Mouse (Mus musculus): ENCODE results near the gene Pcgf2.
"Not testable (repeated sequence)": the region's sequence is repeated elsewhere in the genome, so short reads cannot be mapped to it uniquely, and the experiment has no call there.

Pcgf2 gene

DNA sequence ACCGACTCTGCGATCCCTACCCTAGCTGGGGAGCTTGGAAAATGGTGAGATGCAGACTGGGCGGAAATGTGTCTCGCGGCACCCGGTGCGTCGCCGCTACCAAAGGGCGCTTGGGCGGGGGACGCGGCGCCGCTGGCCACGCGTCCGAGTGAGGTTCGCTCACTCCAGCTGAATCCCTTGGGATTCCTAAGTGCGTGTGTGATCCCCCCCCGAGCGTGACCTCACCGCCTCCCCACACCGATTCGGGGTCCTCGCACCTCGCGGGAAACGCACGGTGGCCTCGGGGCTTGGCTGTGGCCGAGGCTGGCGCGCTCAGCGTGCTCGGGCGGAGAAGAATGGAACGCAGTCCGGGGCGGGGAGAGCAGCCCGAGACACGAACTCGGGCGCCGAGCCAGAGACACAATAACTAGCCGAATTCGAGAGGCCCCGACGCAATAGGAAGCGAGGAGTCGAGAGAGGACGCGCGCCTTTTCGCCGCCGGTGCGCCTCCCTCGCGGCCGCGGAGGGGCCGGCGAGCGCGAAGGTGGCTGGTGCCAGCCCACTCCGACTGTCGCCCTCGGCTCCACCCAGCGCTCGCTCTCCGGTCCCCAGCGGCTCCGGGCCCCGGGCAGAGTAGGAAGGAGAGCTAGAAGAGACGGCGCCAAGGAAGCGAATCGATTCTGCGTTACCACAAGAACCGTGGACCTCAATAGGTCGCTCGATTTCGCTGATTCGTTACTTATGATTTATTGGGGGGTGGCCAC, at the start of gene Pcgf2:
TSS of gene Pcgf2 (minus strand) at position 495 of the 743 bp plus-strand sequence.
- DNase-seq (ENCODE audit: extremely low read depth, low read depth, low spot score): no peak

DNA sequence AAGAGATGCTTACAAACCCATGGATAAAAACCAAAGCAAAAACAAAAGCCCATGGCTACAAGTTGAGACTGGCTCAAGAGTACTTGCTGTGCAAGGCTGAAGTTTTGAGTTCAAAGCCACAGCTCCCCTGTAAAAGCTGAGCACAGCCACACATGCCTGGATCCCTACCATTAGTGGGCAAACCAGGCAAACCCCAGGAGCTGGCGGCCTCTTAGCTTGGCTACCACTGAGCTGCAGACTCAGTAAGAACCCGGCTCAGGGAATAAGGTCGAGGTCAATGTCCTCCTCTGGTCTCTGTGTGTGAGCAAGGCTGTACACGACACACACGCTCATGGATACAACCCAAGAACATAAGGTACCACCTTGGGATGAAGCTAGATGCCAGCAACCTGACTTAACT, 48.2 kb upstream of the Pcgf2 start:
- DNase-seq (ENCODE audit: extremely low read depth, low read depth, low spot score): no peak

DNA sequence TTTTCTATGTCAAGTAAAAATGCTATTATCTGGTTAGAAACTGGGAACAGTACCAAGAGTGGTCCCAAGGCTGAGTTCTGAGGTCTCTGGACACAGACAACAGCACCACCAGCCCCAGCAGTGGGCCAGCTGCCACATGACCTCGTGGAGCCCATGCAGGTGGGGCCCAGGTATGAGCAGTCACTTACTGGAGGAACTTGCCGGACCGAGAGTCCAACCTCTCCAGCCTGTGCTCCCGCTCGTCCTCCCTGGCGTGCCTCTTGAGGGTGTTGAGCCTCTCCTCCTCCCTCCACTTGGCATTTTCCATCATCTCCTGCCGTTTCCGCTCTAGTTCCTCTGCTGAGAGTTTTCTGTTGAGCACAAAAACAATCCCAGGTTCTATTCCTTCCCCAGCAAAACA, 47.5 kb upstream of the Pcgf2 start:
- DNase-seq (ENCODE audit: extremely low read depth, low read depth, low spot score): no peak

GRCm38 (mm10) chr11:97745331-97745721, 45.0 kb upstream of the Pcgf2 start:
- DNase-seq (ENCODE audit: extremely low read depth, low read depth, low spot score): no peak

DNA sequence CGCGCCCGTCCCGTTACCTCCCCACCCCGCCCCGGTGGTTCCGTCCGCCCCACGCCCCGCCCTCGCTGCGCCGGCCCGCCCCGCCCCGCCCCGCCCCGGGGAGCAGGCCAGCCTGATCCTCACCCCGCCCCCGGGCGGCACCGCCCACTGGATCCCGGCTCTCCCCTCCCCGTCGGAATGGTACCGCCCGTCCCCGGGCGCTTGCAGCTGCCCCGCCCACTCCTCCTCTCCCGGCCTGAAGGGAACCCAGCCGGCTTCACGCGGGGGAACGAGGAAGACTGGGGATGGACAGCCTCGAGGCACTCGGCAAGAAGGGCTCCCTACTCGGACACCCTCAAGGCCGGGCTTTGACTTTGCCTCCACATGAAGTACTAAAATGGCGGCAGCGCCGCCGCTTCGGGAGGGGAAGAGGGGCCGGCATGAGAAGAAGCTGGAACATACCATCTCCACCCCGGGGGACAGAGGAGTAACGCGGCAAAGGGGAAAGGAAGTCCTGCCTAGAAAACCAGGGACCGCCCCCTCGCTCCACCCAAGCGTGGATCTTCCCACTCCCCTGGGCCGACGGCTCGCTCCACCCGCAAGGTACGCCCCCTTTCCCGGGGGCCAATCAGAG, 44.5 kb upstream of the Pcgf2 start:
- DNase-seq (ENCODE audit: extremely low read depth, low read depth, low spot score): peak; percentile 93

DNA sequence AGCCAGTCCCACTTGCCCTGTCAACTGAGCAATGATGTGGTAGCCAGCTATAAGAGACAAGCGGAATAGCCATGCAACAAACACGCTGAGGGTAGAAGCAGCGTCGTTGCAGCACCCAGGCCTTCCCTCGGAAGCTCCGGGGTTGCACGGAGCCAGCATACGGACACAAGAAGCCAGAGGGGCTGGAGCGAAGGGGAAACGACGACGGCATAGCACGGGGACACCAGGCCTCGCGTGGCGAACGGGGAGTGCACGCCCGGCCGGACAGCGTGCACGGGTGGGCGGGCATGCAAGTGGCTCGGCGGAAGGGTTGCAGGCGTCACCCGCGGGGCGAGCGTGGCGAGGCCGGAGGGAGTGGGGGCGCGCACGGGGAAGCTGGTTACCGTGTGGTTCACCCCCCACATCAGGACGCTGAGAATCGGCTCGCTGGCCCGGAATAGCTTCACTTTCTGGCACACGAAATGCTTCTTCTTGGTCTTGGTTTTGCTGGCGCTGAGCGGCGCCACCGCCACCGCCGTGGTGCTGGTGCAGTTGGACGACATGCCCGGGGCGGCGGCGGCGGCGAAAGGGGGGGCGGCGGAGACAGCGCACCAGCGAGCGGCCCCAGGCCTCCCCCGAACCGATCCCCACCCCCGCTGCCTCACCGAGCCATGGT, 43.9 kb upstream of the Pcgf2 start, which contains the start of gene Pip4k2b:
TSS of gene Pip4k2b (minus strand) at position 642 of the 655 bp plus-strand sequence.
- no peak for DNase-seq (ENCODE audit: extremely low read depth, low read depth, low spot score)

- DNase-seq (ENCODE audit: extremely low read depth, low read depth, low spot score): no peak
Observed at GRCm38 (mm10) chr11:97743423-97743822, 43.1 kb upstream of the Pcgf2 start.

- no peak for DNase-seq (ENCODE audit: extremely low read depth, low read depth, low spot score)
Observed at GRCm38 (mm10) chr11:97742591-97742990, 42.3 kb upstream of the Pcgf2 start.

DNA sequence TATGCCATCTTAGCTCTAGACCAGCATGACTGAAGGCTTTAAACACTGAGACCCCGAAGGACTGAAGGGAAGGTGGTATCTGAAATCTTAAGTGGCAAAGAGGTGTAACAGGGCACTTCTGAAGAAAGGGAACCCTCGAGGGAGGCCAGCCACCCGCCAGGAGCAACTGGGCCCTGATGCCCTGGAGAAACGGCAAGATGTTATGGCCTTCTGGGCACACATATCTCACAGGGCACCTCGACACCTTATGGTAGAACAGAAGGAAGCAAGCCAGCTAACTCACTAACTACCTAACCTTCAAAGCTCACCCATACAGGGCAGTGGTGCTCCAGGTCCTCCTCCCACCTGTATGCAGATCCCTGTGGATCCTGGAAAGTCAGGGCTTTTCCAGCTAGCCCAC, 41.9 kb upstream of the Pcgf2 start:
- DNase-seq (ENCODE audit: extremely low read depth, low read depth, low spot score): no peak

DNA sequence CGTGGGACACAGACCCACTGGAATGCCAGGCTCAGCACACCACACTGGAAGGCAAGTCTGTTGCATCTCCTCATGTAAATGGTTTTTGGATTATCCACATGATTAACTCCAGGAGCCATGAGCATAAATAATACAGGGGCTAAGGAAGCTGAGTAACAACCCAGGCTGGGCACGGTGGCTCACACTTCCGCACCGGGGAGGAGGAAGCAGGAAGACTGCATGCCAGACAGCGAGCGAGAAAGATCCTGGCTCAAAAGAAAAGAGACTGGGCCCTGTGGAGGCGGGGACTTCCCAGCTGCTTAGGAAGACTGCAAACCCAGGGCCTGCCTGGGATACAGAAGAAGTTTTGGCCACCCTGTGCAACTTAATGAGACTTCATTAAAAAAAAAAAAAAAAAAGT, 39.9 kb upstream of the Pcgf2 start:
- no peak for DNase-seq (ENCODE audit: extremely low read depth, low read depth, low spot score)

- DNase-seq (ENCODE audit: extremely low read depth, low read depth, low spot score): no peak
Observed at GRCm38 (mm10) chr11:97739155-97739554, 38.9 kb upstream of the Pcgf2 start.

DNA sequence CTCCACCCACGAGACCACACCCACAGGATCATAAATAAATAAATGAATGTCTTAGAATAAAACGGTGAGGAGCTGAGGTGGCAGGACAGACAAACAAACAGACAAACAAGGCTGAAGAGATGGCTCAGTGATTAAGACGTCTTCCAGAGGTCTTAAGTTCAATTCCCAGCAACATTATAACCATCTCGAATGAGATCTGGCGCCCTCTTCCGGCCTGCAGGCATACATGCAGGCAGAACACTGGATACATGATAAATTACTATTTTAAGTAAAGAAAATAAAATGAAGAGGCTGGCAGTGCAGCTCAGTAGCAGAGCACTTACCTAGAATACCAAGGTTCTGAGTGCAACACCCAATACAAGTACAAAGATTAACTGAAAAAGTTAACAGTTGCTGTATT, 38.4 kb upstream of the Pcgf2 start:
- DNase-seq (ENCODE audit: extremely low read depth, low read depth, low spot score): no peak

- peak; percentile 98 for DNase-seq (ENCODE audit: extremely low read depth, low read depth, low spot score)
Observed at GRCm38 (mm10) chr11:97737600-97737999, 37.3 kb upstream of the Pcgf2 start.

DNA sequence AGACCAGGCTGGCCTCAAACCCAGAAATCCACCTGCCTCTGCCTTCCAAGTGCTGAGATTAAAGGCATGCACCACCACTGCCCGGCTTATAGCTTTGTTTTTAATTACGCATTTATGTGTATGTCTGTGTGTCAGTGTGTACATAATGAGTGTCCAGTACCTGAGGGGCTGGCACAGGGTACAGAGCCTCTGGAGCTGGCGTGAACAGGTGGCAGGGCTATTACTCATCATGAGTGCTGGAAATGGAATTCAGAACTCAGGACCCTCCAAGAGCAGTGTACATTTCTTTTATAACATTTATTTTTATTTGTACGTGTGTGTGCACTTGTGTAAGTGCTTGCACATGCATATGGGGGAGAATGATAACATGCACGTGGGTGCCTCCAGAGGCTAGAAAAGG, 36.3 kb upstream of the Pcgf2 start:
- DNase-seq (ENCODE audit: extremely low read depth, low read depth, low spot score): no peak

DNA sequence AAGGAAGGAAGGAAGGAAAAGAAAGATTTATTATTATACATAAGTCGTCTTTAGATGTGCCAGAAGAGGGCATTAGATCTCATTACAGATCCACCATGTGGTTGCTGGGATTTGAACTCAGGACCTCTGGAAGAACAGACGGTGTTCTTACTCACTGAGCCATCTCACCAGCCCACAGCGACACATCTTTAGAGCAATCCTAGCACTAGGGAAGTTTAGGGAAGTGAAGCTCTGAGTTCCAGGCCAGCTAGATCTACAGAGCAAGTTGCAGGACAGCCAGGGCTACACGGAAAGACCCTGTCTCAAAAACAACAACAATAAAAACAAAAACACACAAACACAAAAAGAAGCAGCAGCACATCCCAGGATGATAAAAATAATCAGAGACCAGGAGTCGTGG, 34.5 kb upstream of the Pcgf2 start:
- DNase-seq (ENCODE audit: extremely low read depth, low read depth, low spot score): not testable (repeated sequence)

DNA sequence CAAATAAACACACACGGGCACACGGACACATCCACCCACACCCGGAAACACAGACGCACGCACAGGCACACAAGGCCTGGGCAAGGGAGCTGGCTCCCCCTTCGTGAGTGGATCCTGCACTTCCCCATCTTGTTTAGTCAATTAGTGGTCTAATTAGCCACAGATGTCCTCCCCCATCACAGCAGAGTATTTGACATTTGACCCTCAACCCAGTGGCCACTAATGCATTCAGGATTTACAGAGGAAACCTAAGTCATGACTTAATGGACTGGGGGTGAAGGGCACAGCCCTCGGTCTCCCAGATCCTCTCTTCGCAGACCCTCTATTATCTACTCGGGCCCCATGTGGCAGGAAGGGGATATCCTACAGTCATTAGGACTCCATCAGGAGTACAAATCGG, 33.4 kb upstream of the Pcgf2 start:
- DNase-seq (ENCODE audit: extremely low read depth, low read depth, low spot score): no peak

DNA sequence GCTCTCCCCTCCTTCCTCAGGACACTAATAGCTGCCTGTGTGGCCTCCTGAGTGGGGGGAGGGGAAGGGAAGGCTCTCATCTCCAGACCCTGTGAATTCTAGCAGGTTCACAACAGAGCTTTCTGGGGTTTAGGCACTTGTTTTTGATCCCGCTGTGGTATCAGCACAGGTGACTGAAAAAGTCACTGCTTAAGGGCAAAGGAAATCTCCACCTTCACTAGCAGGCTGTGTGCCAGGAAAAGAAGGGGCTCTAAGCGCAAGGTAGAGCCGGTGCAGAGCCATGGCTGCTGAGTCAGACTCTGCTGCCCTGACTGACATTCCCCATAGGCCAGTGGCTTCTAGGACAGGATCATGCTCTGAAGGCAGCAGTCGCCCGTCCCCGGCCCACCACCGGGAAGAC, 28.4 kb upstream of the Pcgf2 start:
- DNase-seq (ENCODE audit: extremely low read depth, low read depth, low spot score): no peak

DNA sequence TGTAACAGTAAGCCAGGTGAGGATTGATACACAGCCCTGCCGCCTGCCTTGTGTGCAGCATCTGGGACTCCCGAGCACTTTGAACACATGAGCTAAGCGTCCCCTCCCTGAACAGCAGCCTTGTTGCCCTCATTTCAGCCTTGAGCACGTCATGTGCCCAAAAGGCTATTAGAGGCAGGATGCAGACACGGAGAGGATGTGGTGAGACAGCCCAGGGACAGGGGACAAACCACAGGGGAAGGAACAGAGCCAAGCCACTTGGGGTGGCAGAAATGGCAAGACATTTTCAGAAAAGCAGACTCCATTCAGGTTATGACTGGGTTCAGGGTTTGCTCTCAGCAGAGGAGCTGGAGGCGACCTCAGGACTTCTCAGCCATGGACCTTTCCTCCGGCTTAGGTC, 28.0 kb upstream of the Pcgf2 start:
- DNase-seq (ENCODE audit: extremely low read depth, low read depth, low spot score): no peak

GRCm38 (mm10) chr11:97723709-97724108, 23.4 kb upstream of the Pcgf2 start:
- no peak for DNase-seq (ENCODE audit: extremely low read depth, low read depth, low spot score)

GRCm38 (mm10) chr11:97721338-97721737, 21.0 kb upstream of the Pcgf2 start:
- DNase-seq (ENCODE audit: extremely low read depth, low read depth, low spot score): no peak

GRCm38 (mm10) chr11:97719041-97719440, 18.7 kb upstream of the Pcgf2 start:
- no peak for DNase-seq (ENCODE audit: extremely low read depth, low read depth, low spot score)

DNA sequence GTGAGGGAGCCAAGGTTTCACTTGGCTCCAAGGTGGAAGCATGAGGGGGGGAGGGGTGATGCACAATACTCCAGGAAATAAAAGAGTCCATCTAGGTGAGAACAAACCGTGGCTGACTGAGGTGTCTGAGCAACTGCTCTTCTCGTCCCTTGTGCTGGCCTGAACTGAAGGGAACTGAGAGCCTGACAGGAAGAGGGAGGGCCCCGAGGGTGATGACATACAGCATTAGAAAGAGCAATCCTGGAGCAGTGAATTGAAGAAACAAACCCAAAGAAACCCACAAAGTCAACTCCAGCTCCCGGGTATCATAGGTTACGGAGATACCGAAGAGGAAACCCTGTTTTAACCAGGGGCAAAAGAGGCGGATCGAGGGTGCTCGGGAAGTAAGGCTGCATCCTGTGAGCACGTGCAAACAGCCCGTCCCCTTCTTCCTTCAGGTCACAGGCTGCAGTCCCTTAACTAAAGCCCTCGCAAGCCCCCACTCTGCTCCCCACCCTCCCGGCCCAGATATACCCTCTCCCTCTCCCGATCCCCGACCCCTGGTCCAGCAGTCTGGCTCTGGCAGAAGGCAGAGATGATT, 18.1 kb upstream of the Pcgf2 start:
- no peak for DNase-seq (ENCODE audit: extremely low read depth, low read depth, low spot score)
